Mouse (Mus musculus) kidney, postnatal 10 days (tissue): ENCODE measurements around the gene Gm9844.
"Not testable (repeated sequence)": the region's sequence is repeated elsewhere in the genome, so short reads cannot be mapped to it uniquely, and the experiment has no call there.

Source experiments
- DNase-seq: peaks from one replicate; pipeline ENCODE4 v3.0.0; 2021; ENCODE audit warnings: mixed read lengths

Gm9844 gene

DNA sequence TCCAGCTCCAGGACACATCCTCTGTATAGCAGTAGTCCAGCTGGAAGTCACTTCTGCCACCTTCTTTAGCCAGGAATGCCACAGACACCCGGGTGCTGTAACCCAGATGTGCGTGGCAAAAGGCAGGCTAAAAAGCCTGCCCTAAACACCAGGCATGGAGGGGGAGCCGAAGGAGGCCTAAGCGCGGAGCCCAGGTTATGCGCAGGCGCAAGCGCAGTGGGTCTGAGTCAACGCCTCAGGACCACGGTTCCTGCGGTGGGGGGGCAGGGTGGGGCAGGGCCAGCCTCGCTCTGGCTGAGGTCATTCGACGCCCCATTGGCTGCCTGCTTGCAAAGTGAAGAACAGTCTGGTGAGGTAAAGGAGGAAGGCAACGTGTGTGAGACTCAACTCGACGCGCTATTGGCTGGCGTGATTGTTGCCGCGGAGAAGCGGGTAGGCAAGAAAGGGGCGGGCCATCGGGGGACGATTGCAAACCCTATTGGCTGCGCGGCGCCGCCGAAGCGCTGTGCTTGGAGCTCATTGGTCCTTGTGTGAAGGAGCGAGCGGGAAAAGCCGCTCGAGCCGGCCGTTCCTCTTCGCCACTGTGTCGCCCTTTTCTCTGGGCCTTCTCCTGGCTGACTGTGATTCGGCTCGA lies 7.6 kb downstream of the Gm9844 start, which contains the start of the genes Lypd4 and Dmrtc2:
Gene Lypd4, minus strand, starts transcription at position 410 of the 634 bp plus-strand sequence.
Gene Dmrtc2, plus strand, starts transcription at position 526 of the 634 bp plus-strand sequence.
- no peak for DNase-seq

DNA sequence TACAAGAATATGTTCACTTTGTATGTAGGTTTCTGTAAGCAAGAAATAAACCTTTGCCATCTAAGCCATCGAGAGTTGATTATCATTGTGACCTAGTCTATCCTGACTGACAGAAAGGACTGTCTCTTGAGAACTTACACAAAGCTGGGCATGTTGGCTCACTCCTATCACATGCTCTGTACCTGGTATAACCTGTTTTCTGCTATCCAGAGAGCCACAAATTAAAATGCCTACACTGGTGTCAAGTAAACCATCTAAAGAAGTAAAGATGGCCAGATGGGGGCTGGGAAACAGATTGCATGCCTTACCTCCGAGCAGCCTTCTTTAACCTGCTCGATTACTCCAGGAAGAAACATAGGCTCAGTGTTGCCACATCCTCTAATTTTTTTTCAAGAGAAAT lies 15.6 kb downstream of the Gm9844 start:
- no peak for DNase-seq

DNA sequence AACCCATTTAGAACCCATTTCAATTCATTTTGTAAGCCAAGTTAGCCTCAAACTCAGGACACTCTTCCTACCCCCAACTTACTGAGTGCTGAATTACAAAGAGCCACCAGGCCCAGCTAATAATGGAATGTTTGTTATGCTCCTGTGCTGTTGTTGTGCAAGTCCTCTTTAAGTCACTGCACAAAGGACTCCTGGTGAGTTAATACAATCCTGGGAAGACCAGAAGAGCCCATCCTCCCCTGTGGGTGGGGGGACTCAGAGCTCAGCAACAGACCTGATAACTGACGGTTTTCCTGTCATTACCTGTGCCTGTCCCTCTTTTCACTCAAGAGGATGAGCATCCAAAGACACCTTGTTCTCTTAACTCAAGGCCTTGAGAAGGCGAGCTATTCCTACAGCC lies 17.6 kb downstream of the Gm9844 start:
- DNase-seq: no peak

DNA sequence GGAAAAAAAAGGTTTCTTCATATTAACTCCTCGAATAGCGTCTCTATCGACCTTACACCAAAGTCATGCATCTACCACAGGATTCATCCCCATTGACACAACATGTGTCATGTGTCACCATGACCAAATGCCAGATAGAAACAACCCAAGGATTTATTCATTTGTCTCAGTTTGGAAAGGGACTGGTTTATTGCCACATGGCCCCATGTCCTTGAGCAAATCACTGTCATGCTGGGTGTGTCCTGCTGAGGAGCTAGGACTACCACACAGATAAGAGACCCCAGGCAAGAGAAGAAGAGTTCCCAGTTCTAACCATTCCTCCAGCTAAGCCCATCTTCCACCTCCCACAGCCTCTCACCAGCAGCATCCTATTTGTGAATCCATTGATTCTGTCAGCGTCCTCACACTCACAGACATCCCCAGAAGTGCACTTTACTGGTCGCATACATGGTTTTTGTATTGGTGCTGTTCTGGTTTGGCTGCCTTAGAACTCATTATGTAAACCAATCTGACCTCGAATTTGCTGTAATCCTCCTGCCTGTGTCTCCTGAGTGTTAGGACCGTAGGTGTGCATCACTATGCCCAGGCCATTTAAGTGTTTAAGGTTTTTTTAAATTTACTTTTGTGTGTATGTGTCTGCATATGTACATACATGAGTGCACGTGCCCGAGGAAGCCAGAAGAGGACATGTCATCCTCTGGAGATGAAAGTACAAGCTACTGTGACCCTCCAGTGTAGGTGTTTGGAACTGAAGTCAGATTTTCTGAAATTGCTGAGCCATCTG lies 20.6 kb downstream of the Gm9844 start:
- no peak for DNase-seq

DNA sequence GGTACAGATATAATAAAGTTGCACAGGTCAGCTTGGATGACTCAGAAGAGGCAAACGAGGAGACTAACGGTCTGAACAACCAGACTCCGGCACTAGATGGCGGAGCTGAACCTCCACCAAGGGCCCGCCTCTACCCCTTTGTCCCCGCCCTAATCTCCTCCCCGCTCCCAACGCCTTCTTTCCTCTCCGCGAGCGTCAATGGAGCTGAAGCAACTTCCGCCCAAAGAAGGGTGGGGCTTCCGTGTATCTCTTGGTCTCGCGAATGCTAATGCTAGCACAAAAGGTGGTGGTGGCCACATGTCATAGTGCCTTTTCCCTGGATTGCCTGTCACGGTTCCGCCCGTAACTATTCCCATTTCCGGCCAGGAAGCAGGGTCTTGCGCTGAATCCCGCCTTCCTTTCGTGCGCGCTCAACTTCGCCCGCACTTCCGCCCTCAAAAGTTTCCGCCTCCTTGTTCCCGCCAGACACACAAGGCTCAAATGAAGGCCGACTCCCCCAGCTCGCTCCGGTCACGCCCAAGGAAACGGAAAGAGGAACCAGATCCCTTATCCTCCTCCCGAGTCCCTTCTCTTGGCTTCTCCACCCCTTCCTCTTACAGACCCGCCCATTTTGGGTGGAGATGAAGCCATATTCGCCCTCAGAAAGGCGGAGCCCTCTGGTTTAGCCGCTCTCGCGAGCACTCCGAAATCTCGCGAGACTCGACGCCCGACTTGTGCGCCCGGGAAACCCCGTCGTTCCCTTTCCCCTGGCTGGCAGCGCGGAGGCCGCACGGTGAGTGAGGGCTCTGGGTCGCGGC lies 22.1 kb downstream of the Gm9844 start, which contains the start of gene Rps19:
Gene Rps19, plus strand, starts transcription at position 476 of the 797 bp plus-strand sequence.
- peak; percentile 99 for DNase-seq

DNA sequence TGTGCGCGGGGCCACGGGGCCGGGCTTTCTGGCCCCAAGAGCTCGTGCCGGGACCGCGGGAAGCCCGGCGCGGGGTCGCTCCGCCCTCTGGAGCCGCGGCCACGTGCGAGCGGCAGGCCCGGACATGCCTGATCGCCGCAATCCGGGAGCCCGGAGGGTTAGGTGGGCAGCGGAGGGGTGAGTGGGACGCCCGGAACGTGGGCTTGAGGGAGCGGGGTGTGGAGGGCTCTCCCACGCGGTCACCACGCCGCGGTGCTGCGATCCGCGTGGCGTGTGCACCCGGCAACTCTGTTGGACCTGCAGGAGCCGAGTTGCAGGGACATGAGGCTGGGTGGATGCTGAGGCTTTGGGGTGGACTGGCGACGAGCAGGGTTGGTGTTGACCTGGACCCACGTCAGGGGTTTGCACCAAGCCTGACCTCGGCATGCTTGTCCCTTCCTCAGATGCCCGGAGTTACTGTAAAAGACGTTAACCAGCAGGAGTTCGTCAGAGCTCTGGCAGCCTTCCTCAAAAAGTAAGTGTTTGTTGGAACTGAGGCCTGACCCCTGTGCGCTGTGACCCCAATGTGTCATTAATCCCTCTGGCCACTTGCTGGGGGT lies 22.8 kb downstream of the Gm9844 start:
- DNase-seq: peak; percentile 67

DNA sequence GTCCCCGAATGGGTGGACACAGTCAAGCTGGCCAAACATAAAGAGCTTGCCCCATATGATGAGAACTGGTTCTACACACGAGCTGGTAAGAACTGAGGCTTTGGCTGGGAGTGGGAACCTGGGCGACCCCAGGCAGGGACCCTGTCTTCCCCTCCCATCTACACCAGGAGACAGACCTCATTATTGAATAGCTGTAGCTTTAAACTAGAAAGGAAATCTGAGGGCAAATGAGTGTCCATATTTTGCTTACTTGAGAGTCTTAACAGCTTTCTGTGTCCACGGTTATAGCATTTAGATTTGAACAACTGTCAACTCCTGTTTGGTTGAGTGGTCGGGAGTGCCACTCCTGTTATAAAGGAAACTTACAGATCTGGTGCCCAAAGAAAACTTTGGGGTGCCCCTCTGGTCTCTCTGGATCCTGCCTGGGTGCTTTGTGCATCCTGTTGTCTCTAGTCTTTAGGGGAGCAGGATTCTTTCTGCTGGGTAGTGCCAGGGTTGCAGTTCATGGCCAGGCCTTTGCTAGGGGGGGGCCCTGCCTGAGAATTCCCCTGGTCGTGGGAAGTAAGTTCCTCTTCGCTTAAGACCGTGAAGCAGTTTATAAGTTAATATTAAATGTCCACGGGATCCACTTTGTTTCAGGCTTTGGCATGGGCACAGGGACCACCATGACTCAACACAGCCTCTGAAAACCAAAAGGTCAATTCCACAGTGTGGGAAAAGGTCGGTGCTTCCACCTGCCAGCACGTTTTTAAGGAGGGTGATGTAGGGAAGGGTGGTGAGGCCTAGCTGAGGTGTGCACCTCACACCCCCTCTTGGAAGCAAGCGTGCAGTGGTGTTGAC lies 23.7 kb downstream of the Gm9844 start:
- no peak for DNase-seq

DNA sequence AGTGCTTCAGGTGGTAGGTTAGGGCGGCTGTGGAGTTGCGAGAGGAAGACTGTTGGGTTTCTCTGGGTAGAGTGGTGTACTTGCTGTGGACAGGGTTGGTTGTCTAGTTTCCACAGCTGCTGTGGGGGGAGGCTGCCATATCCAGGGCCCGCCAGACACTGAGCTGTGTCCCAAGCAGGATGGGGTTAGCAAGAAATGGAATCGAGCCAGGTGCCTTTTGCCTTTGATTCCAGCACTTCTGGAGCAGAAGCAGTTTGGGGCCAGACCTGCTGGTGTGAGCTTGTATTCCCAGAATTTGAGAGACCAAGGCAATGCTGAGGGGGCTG lies 24.3 kb downstream of the Gm9844 start:
- peak; percentile 56 for DNase-seq

DNA sequence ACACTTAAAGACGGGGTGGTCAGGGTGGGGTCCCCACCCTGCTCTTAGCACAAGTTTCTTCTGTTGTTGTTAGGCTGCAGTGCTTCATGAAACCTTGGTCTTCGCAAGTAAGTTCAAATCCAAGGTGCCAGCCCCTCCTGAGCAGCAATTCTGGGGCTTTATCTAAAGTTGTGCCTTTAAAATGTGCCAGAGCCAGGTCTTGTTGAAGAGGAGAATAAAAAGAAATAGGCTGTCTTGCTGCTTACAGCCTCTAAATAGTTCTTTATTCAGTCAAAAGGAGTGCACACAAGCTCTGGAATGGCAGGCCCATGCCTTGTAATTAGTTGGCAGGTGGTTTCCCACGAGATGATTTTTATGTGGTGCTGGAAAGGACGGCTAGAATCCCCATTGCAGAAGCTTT lies 25.1 kb downstream of the Gm9844 start:
- DNase-seq: no peak

DNA sequence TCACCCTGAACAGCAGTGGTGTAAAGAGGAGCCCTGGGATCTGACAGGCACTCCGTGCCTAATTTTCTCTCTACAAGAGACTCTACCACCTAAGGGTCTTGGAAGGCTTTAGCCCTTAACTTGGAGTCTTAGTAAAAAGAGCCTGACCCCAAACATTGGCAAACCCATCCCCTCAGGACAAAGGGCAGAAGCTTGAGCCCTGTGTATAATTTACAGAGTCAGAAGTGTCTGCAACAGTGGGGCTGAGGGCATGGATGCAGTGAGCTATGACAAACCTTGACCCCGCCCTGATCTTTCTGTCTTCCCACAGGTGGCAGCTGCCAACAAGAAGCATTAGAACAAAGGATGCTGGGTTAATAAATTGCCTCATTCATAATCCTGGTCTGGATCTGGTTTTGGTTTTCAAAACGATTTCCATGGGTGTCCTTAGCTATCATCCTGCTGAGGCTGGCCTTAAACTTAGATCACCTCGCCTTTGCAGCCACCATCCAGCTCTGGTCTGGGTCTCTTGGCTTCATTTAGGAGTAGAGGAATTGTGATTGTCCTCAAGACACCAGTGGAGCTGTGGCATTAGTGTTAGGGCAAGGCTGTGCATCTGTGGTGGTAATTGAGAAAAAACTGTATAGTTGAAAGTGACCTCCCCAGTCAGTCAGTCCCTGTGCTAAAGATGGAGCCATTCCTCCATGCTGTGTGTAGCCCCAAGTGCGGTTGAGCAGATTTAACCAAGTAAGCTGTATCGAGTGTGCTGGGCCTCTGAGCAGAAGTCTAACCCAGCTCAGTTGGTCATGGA lies 27.6 kb downstream of the Gm9844 start:
- peak; percentile 71 for DNase-seq

DNA sequence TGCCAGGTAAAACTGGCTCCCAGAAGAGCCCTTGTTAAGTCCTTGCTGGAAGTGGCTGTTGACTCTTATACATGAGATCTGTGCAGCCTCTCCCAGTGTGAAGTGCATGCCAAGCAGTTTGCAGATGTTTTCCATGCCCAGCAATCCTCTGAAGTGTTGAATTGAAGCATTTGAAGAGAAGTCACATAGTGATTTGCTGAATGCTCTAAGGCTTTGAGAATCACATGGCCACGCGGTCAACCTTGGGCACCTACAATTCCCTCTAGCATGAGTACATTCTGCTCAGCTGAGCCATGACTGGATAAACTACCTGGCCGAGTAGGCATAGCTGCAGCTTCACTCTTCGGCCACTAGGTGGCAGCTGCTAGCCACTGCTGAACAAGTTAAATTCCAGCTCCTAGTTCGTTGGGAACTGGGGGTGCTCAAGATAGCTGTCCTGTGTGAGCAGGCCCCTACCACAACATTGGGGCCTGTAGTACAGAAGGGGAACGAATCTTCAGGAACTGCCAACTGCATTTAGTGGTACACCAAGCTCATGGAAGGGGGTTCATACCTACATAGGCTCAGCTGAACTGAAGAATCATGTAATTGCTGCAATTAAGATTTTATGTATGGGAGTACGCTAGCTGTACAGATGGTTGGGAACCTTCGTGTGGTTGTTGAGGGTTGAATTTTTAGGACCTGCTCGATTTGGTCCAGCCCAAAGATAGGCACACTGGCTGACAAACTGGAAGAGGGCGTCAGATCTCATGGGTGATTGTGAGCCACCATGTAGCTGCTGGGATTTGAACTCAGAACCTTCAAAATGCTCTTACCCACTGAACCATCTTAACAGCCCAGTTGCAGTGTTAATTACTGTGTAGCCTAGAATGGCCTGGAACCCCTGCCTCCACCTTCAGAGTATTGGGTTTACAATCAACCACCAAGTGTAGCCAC lies 28.5 kb downstream of the Gm9844 start:
- peak; percentile 80 for DNase-seq

DNA sequence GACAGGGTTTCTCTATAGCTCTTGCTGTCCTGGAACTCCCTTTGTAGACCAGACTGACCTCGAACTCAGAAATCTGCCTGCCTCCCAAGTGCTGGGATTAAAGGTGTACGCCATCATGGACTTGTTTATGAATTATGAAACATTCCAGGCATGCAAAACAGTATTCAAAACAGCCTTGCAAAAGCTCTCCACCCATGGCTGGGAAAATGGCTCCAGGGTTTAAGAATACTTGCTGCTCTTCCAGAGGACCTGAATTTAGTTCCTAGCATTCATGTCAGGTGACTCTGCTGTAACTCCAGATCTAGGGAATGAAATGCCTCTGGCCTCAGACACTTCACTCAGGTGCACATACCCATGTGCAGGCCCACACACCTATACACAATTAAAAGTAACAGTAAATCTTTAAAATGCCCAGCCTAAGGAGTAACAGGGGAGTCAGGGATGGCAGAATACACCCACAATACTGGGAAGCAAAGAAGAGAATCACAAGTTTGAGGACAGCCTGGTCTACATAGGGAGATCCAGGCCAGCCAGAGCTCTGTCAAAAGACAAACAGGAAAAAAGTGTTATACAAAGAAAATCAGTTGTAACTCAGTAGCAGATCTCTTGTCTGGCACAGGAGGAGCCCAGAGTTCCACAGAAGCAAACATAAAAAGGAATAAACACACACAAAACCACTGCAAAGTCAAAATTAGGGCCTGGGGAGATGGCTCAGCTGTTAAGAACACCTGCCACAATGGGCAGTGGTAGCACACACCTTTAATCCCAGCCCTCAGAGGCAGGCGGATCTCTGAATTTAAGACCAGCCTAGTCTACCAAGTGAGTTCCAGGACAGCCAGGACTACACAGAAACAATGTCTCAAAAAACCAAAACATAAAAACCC lies 29.5 kb downstream of the Gm9844 start:
- no peak for DNase-seq

DNA sequence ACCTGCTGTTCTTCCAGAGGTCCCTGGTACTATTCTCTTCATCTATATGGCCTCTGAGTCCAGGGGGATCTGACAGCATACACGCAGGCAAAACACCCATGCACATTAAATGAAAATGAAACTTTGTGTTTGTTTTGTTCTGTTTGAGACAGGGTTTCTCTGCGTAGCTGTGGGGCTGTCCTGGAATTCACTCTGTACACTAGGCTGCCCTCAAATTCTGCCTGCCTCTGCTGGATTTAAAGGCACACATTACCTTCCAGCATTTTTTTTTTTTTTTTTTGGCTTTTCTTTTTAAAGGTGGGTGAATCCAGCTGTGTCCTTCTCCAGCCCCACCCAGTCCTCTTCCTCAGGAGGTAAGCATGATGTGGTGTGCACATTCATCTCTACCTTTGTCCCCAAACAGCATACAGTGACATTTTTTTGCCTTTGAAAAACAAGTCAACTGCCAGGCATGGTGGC lies 30.1 kb downstream of the Gm9844 start:
- no peak for DNase-seq

DNA sequence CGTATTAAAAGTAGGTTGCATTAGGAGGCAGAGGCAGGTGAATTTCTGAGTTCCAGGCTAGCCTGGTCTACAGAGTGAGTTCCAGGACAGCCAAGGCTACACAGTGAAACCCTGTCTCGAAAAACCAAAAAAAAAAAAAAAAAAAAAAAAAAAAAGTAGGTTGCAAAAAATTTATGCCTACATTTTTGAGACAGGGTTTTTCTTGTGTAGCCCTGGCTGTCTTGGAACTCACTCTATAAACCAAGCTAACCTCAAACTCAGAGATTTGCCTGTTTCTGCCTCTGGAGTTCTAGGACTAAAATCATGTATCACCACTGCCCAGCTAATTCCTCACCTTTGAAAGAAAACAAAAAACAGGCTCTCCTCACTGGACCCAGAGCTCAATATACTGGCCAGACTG lies 33.7 kb downstream of the Gm9844 start:
- not testable (repeated sequence) for DNase-seq

DNA sequence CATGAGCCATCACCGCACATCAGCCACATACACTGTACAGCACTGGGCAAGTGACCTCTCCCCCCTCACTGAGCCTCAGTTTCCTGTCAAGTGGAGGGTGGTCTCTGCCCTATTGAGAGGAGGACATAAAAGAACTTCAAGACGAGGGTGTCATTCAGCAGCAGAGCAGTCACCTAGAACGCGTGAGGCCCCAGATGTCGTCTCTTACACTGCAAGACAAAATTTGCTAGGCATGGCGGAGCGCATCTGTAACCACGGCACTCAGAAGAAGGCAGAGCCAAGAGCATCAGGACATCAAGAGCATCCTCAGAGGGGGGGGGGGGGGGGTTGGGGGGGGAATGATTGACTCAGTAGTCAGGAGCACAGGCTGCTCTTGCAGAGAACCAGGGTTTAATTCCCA lies 34.3 kb downstream of the Gm9844 start:
- no peak for DNase-seq

DNA sequence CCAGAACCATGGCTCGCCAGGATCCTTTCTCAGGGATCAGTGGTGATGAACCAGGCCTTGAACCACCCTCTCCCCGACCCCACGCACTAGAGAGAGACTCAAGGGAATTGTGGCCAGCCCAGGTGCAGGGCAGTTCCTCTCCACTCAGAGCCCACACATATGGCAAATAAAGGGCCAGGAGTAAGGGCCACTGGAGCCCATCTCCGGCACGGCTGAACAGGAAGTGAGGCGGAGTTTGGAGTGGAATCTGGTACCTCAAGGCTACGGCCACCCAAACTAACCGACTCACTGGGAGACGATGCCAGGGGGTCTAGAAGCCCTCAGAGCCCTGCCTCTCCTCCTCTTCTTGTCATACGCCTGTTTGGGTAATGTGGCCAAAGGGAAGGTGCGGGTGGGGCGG lies 35.2 kb downstream of the Gm9844 start, which contains the start of gene Cd79a:
Gene Cd79a, plus strand, starts transcription at position 158 of the 400 bp plus-strand sequence.
- no peak for DNase-seq

DNA sequence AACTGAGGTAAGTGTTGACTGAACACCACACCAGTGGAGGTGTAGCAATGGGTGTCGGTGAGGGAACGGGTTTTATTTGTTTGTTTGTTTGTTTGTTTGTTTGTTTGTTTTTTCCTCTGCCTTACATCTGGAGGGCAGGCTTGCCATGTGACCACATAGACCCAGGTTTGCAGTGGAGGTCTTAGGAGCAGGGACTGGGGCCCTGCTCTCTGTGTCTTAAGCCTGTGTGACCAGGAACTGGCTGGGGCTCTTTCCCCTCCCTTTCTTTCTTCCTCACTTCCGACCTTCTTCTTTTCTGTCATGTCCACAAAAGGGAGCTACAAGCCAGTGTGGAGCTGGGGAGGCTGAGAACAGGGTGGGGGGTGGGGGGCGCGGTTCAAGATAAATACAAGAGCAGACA lies 35.9 kb downstream of the Gm9844 start:
- DNase-seq: no peak

DNA sequence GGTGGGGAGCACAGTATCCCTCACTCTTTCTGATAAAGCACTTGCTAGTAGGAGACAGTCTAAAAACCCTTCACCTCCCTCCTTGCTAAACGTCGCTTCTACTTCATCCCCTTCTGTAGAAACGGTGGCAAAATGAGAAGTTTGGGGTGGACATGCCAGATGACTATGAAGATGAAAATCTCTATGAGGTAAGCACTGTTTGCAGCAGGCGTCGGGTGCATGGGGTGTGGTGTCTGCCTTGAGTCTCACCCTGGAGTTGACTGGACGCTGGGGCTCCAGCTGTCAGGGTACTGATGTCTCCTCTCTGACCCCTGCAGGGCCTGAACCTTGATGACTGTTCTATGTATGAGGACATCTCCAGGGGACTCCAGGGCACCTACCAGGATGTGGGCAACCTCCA lies 39.1 kb downstream of the Gm9844 start:
- no peak for DNase-seq

DNA sequence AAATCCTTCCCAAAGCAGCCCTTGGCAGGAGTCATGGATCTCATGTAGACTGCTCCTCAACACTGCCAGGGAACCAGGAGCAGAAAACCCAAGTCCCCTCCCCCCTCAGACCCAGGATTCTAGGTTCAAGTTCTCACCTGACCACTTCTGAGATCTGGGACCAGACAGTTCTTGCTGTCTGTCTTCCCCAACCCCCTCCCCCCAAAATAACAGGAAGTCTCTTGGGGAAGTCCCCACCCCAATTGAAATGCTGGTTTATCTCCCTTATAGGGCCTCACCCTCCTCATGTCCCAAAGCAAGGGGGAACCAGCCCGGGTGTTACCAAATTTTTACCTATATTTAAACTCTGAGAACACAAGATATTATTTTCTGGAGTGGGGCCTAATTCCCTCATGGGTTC lies 39.8 kb downstream of the Gm9844 start:
- no peak for DNase-seq
